Mouse (Mus musculus) lung, postnatal 0 days (tissue): ENCODE data around the gene Acbd4. TPM values are rescaled to one million over a fixed set of nuclear protein-coding genes. Genes with fewer than 3 reads are reported as not detected.

Experiments
- ATAC-seq: fragments of 200-750 bp; cut with Nextera tagmentation; 2 replicates; pipeline ENCODE4 v1.8.0; 2017; ENCODE audit warnings: moderate library complexity
- DNase-seq: peaks from one replicate; pipeline ENCODE4 v3.0.0-alpha.2; 2016; ENCODE audit warnings: low spot score
- H3K27ac ChIP-seq: fragments of 300-500 bp; sonication (generic); 2 replicates; pipeline ENCODE4 v1.5.1; 2014; ENCODE audit warnings: antibody characterized with exemption, mild to moderate bottlenecking, low read length, mixed read lengths
- H3K27me3 ChIP-seq: fragments of 300-500 bp; sonication (generic); replicated peaks from 2 replicates; pipeline ENCODE4 v1.6.1; 2014; ENCODE audit warnings: low read length, mixed read lengths; ENCODE audit not compliant: insufficient read depth
- H3K36me3 ChIP-seq: fragments of 300-500 bp; sonication (generic); 2 replicates; pipeline ENCODE4 v1.6.1; 2014; ENCODE audit warnings: low read length, mixed read lengths; ENCODE audit not compliant: insufficient read depth
- H3K4me1 ChIP-seq: fragments of 300-500 bp; sonication (generic); 2 replicates; pipeline ENCODE4 v1.6.1; 2014; ENCODE audit warnings: antibody characterized with exemption, low read depth, low read length, mixed read lengths; ENCODE audit not compliant: insufficient read depth
- H3K4me2 ChIP-seq: fragments of 300-500 bp; sonication (generic); replicated peaks from 2 replicates; pipeline ENCODE4 v1.6.1; 2014; ENCODE audit warnings: low read depth, mild to moderate bottlenecking, low read length, moderate library complexity, mixed read lengths
- H3K4me3 ChIP-seq: fragments of 300-500 bp; sonication (generic); 2 replicates; pipeline ENCODE4 v1.5.1; 2014; ENCODE audit warnings: low read depth, low read length
- H3K9ac ChIP-seq: fragments of 300-500 bp; sonication (generic); replicated peaks from 2 replicates; pipeline ENCODE4 v1.6.1; 2014; ENCODE audit warnings: low read depth, mild to moderate bottlenecking
- H3K9me3 ChIP-seq: fragments of 300-500 bp; sonication (generic); 2 replicates; pipeline ENCODE4 v1.6.1; 2016; ENCODE audit warnings: low read length, mixed read lengths
- CTCF ChIP-seq: IDR thresholded peaks from 2 replicates; pipeline ENCODE4 v1.5.1; 2016; ENCODE audit warnings: antibody characterized with exemption, mild to moderate bottlenecking
- EP300 ChIP-seq: IDR thresholded peaks from 2 replicates; pipeline ENCODE4 v1.6.1; 2016; ENCODE audit warnings: antibody characterized with exemption, mild to moderate bottlenecking, control low read depth
- WGBS: fragments of 180-500 bp; shearing (Covaris S2); extraction: QIAGEN DNeasy Blood & Tissue Kit; methylation state at CpG from one replicate; pipeline ENCODE4 v1.1.7; 2014; 5-methylcytosine and 5-hydroxymethylcytosine counted together
- polyA plus RNA-seq: library from polyadenylated mRNA; unstranded; fragments of >200 nt; fragmentation: Nextera tagmentation; extraction: Ambion mirVana; gene quantifications from 2 replicates; pipeline ENCODE4 v1.2.1, GENCODE M21; 2015

Gene Acbd4
- polyA plus RNA-seq, 1 experiment from 2014 or later: 34.5 TPM

- H3K9me3 ChIP-seq: no peaks in the 10 kb centered on the region
- TF ChIP-seq EP300 (no peak), CTCF (no peak)
- no peak overlapping the region for H3K4me3 ChIP-seq
- no peaks in the 10 kb centered on the region for H3K36me3 ChIP-seq
- no peak overlapping the region for H3K4me2 ChIP-seq
- 0 out of 2 replicates have a peak, but pooled peaks cover 5% of the 10 kb centered on the region for H3K27me3 ChIP-seq
- no peaks in the 10 kb centered on the region for H3K4me1 ChIP-seq
- 65% methylated on average over 11 of the region's 11 CpGs for WGBS
- no peak overlapping the region for H3K27ac ChIP-seq
- DNase-seq (no peak), ATAC-seq (no peak)
- H3K9ac ChIP-seq: no peak overlapping the region
These were observed 23.4 kb upstream of the Acbd4 start for GRCm38 (mm10) chr11:103078131-103078530.

DNA sequence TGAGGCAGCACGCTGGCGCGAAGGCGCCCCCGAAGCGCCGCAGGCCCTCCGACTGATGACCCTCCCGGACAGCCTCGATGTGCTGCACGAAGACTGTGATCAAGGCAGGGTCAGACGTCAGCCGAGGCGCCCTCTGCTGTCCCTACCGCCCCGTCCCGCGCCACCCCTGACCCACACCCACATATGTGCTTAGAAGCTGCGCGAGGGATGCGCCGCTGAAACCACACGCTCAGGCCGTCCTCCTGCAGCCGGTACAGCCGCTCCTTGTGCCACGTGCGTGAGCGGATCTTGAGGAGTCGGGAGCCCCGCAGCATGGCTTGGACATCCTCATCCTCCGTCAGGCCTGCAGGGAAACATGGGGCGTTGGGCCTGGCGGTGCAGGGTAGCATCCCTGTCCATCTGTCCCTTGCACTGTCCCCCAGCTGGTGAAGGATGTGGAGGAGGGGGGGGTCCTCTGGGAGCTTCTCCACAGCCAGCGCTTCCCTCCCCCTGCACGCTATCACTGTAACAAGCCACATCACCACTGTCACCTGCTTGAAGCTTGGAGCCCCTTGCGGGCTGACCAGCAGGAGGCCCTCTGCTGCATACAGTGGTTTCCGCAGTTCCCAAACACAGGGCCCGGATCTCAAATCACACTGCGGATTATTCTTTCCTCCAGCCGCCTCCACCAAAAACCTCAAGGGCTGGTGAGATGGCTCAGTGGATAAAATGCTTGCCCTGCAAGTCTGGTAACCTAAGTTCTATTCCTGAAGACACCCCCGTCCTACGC, 21.0 kb upstream of the Acbd4 start:
- H3K27ac ChIP-seq: no peak overlapping the region
- no peaks in the 10 kb centered on the region for H3K36me3 ChIP-seq
- peak overlapping the region; percentile 32 for H3K4me2 ChIP-seq
- 0 out of 2 replicates have a peak, but pooled peaks cover 5% of the 10 kb centered on the region for H3K27me3 ChIP-seq
- TF ChIP-seq CTCF: peak; percentile 55
- no peak for TF ChIP-seq EP300
- DNase-seq (no peak), ATAC-seq (peak; percentile 59)
- H3K9me3 ChIP-seq: no peaks in the 10 kb centered on the region
- H3K9ac ChIP-seq: no peak overlapping the region
- no peaks in the 10 kb centered on the region for H3K4me1 ChIP-seq
- WGBS: 8% methylated on average over 43 of the region's 43 CpGs
- H3K4me3 ChIP-seq: peak overlapping the region; percentile 21; the same call in 1 of the 2 replicates

- Histone ChIP-seq H3K4me3 (no peak overlapping the region), H3K27me3 (0 out of 2 replicates have a peak, but pooled peaks cover 5% of the 10 kb centered on the region), H3K9ac (no peak overlapping the region), H3K9me3 (no peaks in the 10 kb centered on the region), H3K36me3 (no peaks in the 10 kb centered on the region), H3K4me2 (no peak overlapping the region), H3K27ac (no peak overlapping the region), H3K4me1 (no peaks in the 10 kb centered on the region)
- 53% methylated on average over 6 of the region's 6 CpGs for WGBS
- ATAC-seq: no peak
- no peak for DNase-seq
- TF ChIP-seq CTCF (no peak), EP300 (no peak)
These were observed 19.9 kb upstream of the Acbd4 start for GRCm38 (mm10) chr11:103081631-103082030.

DNA sequence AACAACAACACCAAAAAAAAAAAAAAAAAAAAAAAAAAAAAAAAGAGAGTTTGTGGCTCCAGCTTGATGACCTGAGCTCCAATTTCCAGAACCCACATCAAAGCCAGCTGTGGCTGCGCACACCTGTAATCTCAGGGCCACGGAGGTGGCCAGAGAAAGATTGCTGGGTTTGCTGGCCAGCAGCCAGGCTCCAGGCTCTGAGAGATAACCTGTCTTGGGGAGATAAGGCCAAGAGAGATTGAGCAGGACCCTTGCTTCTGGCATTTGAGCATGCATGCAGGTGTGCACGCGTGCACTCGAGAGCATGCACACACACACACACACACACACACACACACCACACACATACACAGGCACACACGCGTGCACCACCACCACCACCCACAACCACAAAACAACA, 8.2 kb upstream of the Acbd4 start:
- no peak overlapping the region for H3K27ac ChIP-seq
- no peaks in the 10 kb centered on the region; the same call in 1 of the 2 replicates for H3K4me1 ChIP-seq
- H3K4me2 ChIP-seq: no peak overlapping the region
- TF ChIP-seq EP300 (no peak), CTCF (no peak)
- H3K27me3 ChIP-seq: no peaks in the 10 kb centered on the region
- no peak for ATAC-seq
- no peak overlapping the region for H3K9ac ChIP-seq
- H3K4me3 ChIP-seq: no peak overlapping the region
- H3K36me3 ChIP-seq: no peaks in the 10 kb centered on the region
- no peak for DNase-seq
- WGBS: 71% methylated on average over 7 of the region's 7 CpGs
- H3K9me3 ChIP-seq: no peaks in the 10 kb centered on the region

- Histone ChIP-seq H3K9ac (no peak overlapping the region), H3K4me1 (no peaks in the 10 kb centered on the region; the same call in 1 of the 2 replicates), H3K9me3 (no peaks in the 10 kb centered on the region), H3K36me3 (no peaks in the 10 kb centered on the region), H3K27me3 (no peaks in the 10 kb centered on the region), H3K4me3 (no peak overlapping the region), H3K27ac (no peak overlapping the region), H3K4me2 (no peak overlapping the region)
- TF ChIP-seq CTCF (no peak), EP300 (no peak)
- ATAC-seq (peak; percentile 72), DNase-seq (peak; percentile 58)
- 69% methylated on average over 18 of the region's 20 CpGs for WGBS
These were observed 7.3 kb upstream of the Acbd4 start for GRCm38 (mm10) chr11:103093862-103094833.

- Histone ChIP-seq H3K4me2 (no peak overlapping the region), H3K9me3 (no peaks in the 10 kb centered on the region), H3K36me3 (no peaks in the 10 kb centered on the region), H3K27ac (no peak overlapping the region), H3K27me3 (no peaks in the 10 kb centered on the region), H3K4me1 (no peaks in the 10 kb centered on the region; the same call in 1 of the 2 replicates), H3K9ac (no peak overlapping the region), H3K4me3 (no peak overlapping the region)
- WGBS: 81% methylated on average over 9 of the region's 9 CpGs
- no peak for DNase-seq
- no peak for ATAC-seq
- no peak for TF ChIP-seq CTCF
- TF ChIP-seq EP300: no peak
These were observed 6.3 kb upstream of the Acbd4 start for GRCm38 (mm10) chr11:103095107-103095670.
